Mouse (Mus musculus) hematopoietic stem cell, adult 5-6 weeks (primary cell): ENCODE results near the gene Plagl2. TPM values are rescaled to one million over a fixed set of nuclear protein-coding genes. Genes with fewer than 3 reads are reported as not detected.

ENCODE experiments used
- ATAC-seq, 2 experiments: fragments of 125-278 bp in 1 of 2; replicated peaks in 1 of 2; 2 replicates each; pipeline ENCODE4 v1.8.0; 2016 to 2017; ENCODE audit warnings: inconsistent platforms in 2 of 2, mild to moderate bottlenecking in 2 of 2, moderate number of reproducible peaks in 2 of 2, low read depth in 1 of 2, moderate TSS enrichment in 1 of 2; ENCODE audit not compliant: low FRiP score in 2 of 2, poor library complexity in 2 of 2, severe bottlenecking in 2 of 2, insufficient read depth in 1 of 2, low TSS enrichment in 1 of 2
- total RNA-seq: library from RNA; stranded (forward); fragments of 172-1452, 232-1000 nt; gene quantifications from 2 replicates; pipeline ENCODE4 v1.2.3, GENCODE M21; 2017

Plagl2 gene
- total RNA-seq, 1 experiment from 2014 or later = 7.3 TPM

- ATAC-seq = no peak
Observed at GRCm38 (mm10) chr2:153213351-153213750, 27.9 kb downstream of the Plagl2 start.

- ATAC-seq = no peak
Observed at GRCm38 (mm10) chr2:153211451-153211850, 29.8 kb downstream of the Plagl2 start.

GRCm38 (mm10) chr2:153209286-153209685, 31.9 kb downstream of the Plagl2 start:
- ATAC-seq = no peak

DNA sequence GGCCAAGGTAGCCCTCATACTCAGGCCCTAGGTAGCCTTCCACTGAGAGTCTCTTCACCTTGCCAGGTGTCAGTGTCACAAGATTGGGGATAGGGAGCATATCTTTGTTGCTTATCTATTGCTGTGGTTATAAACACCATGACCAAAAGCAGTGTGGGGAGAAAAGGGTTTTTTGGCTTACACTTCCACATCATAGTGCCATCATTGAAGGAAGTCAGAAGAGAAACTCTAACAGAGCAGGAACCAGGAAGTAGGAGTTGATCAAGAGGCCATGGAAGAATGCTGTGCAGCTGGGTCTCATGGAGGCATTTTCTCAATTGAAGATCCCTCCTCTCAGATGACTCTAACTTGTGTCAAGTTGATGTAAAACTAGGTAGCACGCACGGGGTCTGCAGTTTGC, 33.1 kb downstream of the Plagl2 start:
- ATAC-seq = no peak

- ATAC-seq = no peak
Observed at GRCm38 (mm10) chr2:153202766-153203165, 38.5 kb downstream of the Plagl2 start.

DNA sequence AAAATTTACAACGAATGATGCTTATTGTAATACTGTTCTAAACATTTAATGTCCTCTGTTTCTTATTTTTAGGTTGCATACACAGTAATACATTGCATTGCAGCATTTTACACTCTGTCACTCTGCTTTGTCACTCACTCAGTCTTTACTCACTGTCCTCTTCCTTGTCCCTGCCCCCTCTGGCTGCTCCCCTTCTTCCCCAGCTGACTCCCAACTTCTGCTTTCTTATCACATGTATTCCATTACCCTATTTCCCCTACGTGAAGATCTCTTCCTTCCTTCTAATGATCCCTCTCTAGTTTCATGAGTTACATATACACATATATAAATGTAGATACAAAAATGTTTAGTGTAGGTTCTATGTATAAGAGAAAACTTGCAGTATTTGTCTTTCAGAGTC, 42.1 kb downstream of the Plagl2 start:
- ATAC-seq = peak; percentile 74 to 82

GRCm38 (mm10) chr2:153198485-153198884, 42.7 kb downstream of the Plagl2 start:
- ATAC-seq = peak in 1 of 2 experiments; percentile 62; a peak in 2 of 4 replicates

DNA sequence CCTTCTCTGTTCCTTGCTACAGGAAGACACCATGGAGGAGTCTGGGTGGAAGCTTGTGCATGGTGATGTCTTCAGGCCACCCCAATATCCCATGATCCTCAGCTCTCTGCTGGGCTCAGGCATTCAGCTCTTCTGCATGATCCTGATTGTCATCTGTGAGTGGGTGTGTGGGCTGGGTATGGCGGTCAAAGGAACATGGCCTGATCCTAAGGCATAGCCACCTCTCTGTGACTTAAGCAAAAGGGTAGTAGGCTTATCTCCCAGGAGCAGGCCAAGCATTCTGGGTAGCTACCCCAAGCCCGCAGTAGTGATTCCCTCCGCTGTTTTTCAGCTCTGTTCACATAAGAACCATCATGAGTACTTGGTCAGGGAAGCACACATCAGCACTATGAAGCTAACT, 47.0 kb downstream of the Plagl2 start:
- no peak for ATAC-seq

- no peak for ATAC-seq
Observed at GRCm38 (mm10) chr2:153191242-153191641, 50.0 kb downstream of the Plagl2 start.

GRCm38 (mm10) chr2:153187848-153188247, 53.4 kb downstream of the Plagl2 start:
- no peak for ATAC-seq

DNA sequence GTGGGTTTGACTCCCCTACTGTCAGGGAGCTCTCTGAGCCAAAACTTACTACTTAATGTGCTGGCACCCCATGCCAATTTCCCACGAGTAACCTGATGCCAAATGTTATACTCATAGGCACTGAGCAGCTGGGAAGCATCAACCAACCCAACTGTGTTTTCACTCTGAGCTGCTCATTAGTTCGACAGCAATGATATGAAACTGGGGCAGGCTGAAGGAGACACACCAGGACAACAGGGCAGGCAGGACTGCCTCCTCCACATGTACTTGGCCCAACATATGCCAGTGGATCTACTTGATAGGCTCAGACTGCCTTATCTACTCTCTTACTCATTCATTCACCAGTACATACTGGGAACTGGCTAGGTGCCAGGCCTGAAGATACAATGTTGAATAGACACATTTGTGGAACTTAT, 55.0 kb downstream of the Plagl2 start:
- no peak for ATAC-seq

DNA sequence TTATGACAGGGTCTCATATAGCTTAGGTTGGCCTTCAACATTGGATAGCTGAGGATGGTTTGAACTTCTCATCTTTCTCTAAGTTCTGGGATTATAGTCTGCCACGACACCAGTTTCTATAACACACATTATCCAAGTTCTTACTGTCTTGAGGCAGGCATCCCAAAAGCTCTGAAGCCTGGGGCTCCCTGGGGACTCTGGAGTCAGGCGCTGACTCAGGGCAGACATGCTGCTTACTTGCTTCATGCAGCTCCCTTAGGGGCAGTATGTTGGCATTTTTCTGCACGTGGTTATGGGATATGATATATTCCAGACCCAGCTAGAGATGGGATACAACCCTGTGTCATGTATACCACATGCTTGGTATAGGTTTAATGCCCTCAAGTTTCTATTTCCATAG, 61.3 kb downstream of the Plagl2 start:
- ATAC-seq = no peak

DNA sequence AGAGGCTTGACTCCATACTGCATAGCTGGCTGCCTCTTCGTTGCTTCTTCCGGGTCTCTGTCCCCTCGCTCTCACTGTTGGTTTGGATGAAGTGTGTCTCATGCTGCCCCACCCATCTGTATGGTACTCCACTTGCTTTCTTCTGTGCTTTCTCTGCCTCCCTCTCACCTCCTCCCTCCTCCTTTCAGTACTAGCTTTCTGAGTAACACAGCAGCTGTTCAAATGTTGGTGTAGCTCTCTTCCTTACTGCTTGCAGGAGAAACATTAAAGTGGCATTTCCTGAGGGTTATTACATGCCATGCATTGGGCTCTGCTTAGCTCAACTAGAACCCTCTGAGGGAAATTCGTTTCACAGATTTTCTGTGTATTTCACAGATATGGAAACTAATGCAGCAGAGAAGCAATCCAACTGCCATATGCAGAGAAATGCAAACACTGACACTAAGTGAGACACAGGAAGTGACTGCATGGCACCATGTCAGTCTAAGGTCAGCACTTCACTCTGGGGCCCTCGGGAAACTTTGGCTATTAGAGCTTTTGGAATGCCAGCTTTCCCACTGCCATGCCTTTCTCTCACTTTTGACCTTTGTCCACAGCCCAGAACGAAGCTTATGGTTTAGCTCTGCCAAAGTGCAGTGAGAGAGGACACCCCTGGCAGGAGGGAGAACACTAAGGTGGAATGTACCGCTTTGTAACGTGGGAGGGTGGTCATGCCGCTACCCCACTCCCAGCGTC, 61.9 kb downstream of the Plagl2 start:
- no peak for ATAC-seq

Other genes with a start within 250 kb of the Plagl2 start
- 115 and 527 TPM in 2 replicates for gene Pdrg1, start 226.0 kb downstream of the Plagl2 start, total RNA-seq
- gene Xkr7, start 209.6 kb downstream of the Plagl2 start, total RNA-seq = 0.50 TPM in 1 of 2 replicates, not detected in the other
- gene Ccm2l, start 175.5 kb downstream of the Plagl2 start, total RNA-seq = 5.4 and 11.4 TPM in 2 replicates
- gene Hck, start 133.0 kb downstream of the Plagl2 start, total RNA-seq = 9.0 and 26.3 TPM in 2 replicates
- gene Tm9sf4, start 80.1 kb downstream of the Plagl2 start, total RNA-seq = 62.0 and 83.4 TPM in 2 replicates
- 18.2 and 19.4 TPM in 2 replicates for gene Tspyl3, start 16.0 kb downstream of the Plagl2 start, total RNA-seq
- gene Pofut1, start 107 bp upstream of the Plagl2 start, total RNA-seq = 23.0 and 29.1 TPM in 2 replicates
- gene Kif3b, start 50.0 kb upstream of the Plagl2 start, total RNA-seq = 13.2 and 21.6 TPM in 2 replicates
- gene Asxl1, start 104.4 kb upstream of the Plagl2 start, total RNA-seq = 37.1 and 42.8 TPM in 2 replicates